Mouse (Mus musculus) hindbrain, embryonic 11.5 days (tissue): Measurements from ENCODE around the gene Cand1. TPM values are rescaled to one million over a fixed set of nuclear protein-coding genes. Genes with fewer than 3 reads are reported as not detected.

ENCODE experiments used
- ATAC-seq: fragments of 200-750 bp; cut with Nextera tagmentation; 2 replicates; pipeline ENCODE4 v1.8.0; 2017; ENCODE audit warnings: mild to moderate bottlenecking, moderate TSS enrichment, moderate library complexity; ENCODE audit not compliant: low FRiP score
- DNase-seq: peaks from one replicate; pipeline ENCODE4 v3.0.0-alpha.2; 2015; ENCODE audit warnings: low spot score
- H3K27ac ChIP-seq: fragments of 300-500 bp; sonication (generic); 2 replicates; pipeline ENCODE4 v1.5.1; 2014; ENCODE audit warnings: mild to moderate bottlenecking, low read depth, low read length
- H3K27me3 ChIP-seq: fragments of 300-500 bp; sonication (generic); 2 replicates; pipeline ENCODE4 v1.6.1; 2014; ENCODE audit warnings: mild to moderate bottlenecking, low read length, moderate library complexity, mixed read lengths; ENCODE audit not compliant: control insufficient read depth, insufficient read depth
- H3K36me3 ChIP-seq: fragments of 300-500 bp; sonication (generic); 2 replicates; pipeline ENCODE4 v1.6.1; 2014; ENCODE audit warnings: mild to moderate bottlenecking, low read length, moderate library complexity, mixed read lengths; ENCODE audit not compliant: control insufficient read depth, insufficient read depth
- H3K4me1 ChIP-seq: fragments of 300-500 bp; sonication (generic); replicated peaks from 2 replicates; pipeline ENCODE4 v1.6.1; 2014; ENCODE audit warnings: low read length, mixed read lengths; ENCODE audit not compliant: control insufficient read depth, insufficient read depth
- H3K4me2 ChIP-seq: fragments of 300-500 bp; sonication (generic); replicated peaks from 2 replicates; pipeline ENCODE4 v1.6.1; 2014; ENCODE audit warnings: mild to moderate bottlenecking, low read depth, low read length
- H3K4me3 ChIP-seq: fragments of 300-500 bp; sonication (generic); 2 replicates; pipeline ENCODE4 v1.5.1; 2014; ENCODE audit warnings: low read depth, low read length
- H3K9ac ChIP-seq: fragments of 300-500 bp; sonication (generic); 2 replicates; pipeline ENCODE4 v1.6.1; 2014; ENCODE audit warnings: low read depth, low read length
- H3K9me3 ChIP-seq: fragments of 300-500 bp; sonication (generic); 2 replicates; pipeline ENCODE4 v1.6.1; 2016; ENCODE audit warnings: low read length; ENCODE audit not compliant: control insufficient read depth
- WGBS: fragments of 180-500 bp; shearing (Covaris S2); extraction: QIAGEN DNeasy Blood & Tissue Kit; methylation state at CpG from one replicate; pipeline ENCODE4 v1.1.7; 2014; 5-methylcytosine and 5-hydroxymethylcytosine counted together
- polyA plus RNA-seq: library from polyadenylated mRNA; unstranded; fragments of >200 nt; fragmentation: Nextera tagmentation; extraction: Ambion mirVana; gene quantifications from 2 replicates; pipeline ENCODE4 v1.2.1, GENCODE M21; 2014

Cand1 gene
- polyA plus RNA-seq, 1 experiment from 2014 or later = 95.0 TPM

GRCm38 (mm10) chr10:119199864-119200263 is 40.0 kb downstream of the Cand1 start:
- Histone ChIP-seq H3K36me3 (0 out of 2 replicates have a peak, but pooled peaks cover 7% of the 10 kb centered on the region), H3K4me2 (no peak overlapping the region), H3K4me3 (no peak overlapping the region), H3K9me3 (no peaks in the 10 kb centered on the region), H3K9ac (no peak overlapping the region), H3K4me1 (no peaks in the 10 kb centered on the region), H3K27ac (no peak overlapping the region), H3K27me3 (no peaks in the 10 kb centered on the region)
- WGBS = 95% methylated on average over 5 of the region's 5 CpGs
- DNase-seq (no peak), ATAC-seq (no peak)

GRCm38 (mm10) chr10:119198186-119198880 is 41.5 kb downstream of the Cand1 start:
- Histone ChIP-seq H3K27ac (no peak overlapping the region), H3K36me3 (0 out of 2 replicates have a peak, but pooled peaks cover 7% of the 10 kb centered on the region), H3K27me3 (no peaks in the 10 kb centered on the region), H3K9me3 (no peaks in the 10 kb centered on the region), H3K9ac (no peak overlapping the region), H3K4me1 (no peaks in the 10 kb centered on the region), H3K4me2 (no peak overlapping the region), H3K4me3 (no peak overlapping the region)
- no peak for ATAC-seq
- DNase-seq = no peak
- WGBS = 95% methylated on average over 9 of the region's 9 CpGs

- Histone ChIP-seq H3K4me1 (no peaks in the 10 kb centered on the region), H3K4me2 (no peak overlapping the region), H3K27ac (no peak overlapping the region), H3K9ac (no peak overlapping the region), H3K4me3 (no peak overlapping the region), H3K27me3 (no peaks in the 10 kb centered on the region), H3K9me3 (no peaks in the 10 kb centered on the region), H3K36me3 (0 out of 2 replicates have a peak, but pooled peaks cover 7% of the 10 kb centered on the region)
- DNase-seq = no peak
- 92% methylated on average over 13 of the region's 13 CpGs for WGBS
- ATAC-seq = no peak
Measured at GRCm38 (mm10) chr10:119197621-119198150, 42.2 kb downstream of the Cand1 start.

GRCm38 (mm10) chr10:119192598-119193372 is 47.1 kb downstream of the Cand1 start:
- Histone ChIP-seq H3K4me3 (no peak overlapping the region), H3K27ac (no peak overlapping the region), H3K4me2 (no peak overlapping the region), H3K4me1 (no peaks in the 10 kb centered on the region), H3K9me3 (no peaks in the 10 kb centered on the region), H3K27me3 (no peaks in the 10 kb centered on the region), H3K36me3 (no peaks in the 10 kb centered on the region), H3K9ac (no peak overlapping the region)
- ATAC-seq = no peak
- WGBS = 76% methylated on average over 8 of the region's 8 CpGs
- no peak for DNase-seq

GRCm38 (mm10) chr10:119187720-119188119 is 52.1 kb downstream of the Cand1 start:
- Histone ChIP-seq H3K4me2 (no peak overlapping the region), H3K4me3 (no peak overlapping the region), H3K27ac (no peak overlapping the region), H3K4me1 (no peaks in the 10 kb centered on the region), H3K9me3 (no peaks in the 10 kb centered on the region), H3K27me3 (no peaks in the 10 kb centered on the region), H3K36me3 (no peaks in the 10 kb centered on the region), H3K9ac (no peak overlapping the region)
- WGBS = 86% methylated on average over 4 of the region's 4 CpGs
- ATAC-seq (no peak), DNase-seq (no peak)

- 90% methylated on average over 3 of the region's 3 CpGs for WGBS
Measured at GRCm38 (mm10) chr10:119169656-119170055, 70.2 kb downstream of the Cand1 start.

GRCm38 (mm10) chr10:119169237-119169636 is 70.6 kb downstream of the Cand1 start:
- Histone ChIP-seq H3K9me3 (no peaks in the 10 kb centered on the region), H3K4me3 (no peak overlapping the region), H3K9ac (no peak overlapping the region), H3K4me2 (no peak overlapping the region), H3K4me1 (no peaks in the 10 kb centered on the region), H3K27me3 (no peaks in the 10 kb centered on the region), H3K27ac (no peak overlapping the region), H3K36me3 (no peaks in the 10 kb centered on the region)
- DNase-seq (no peak), ATAC-seq (no peak)
- 85% methylated on average over 13 of the region's 13 CpGs for WGBS

More at GRCm38 (mm10) chr10:119169656-119170055, 70.2 kb downstream of the Cand1 start:
- no peak overlapping the region for H3K9ac ChIP-seq
- no peak overlapping the region for H3K4me3 ChIP-seq
- H3K36me3 ChIP-seq = no peaks in the 10 kb centered on the region
- no peaks in the 10 kb centered on the region for H3K9me3 ChIP-seq
- no peaks in the 10 kb centered on the region for H3K27me3 ChIP-seq
- H3K27ac ChIP-seq = no peak overlapping the region
- H3K4me2 ChIP-seq = no peak overlapping the region
- ATAC-seq = no peak
- DNase-seq = no peak
- no peaks in the 10 kb centered on the region for H3K4me1 ChIP-seq

- H3K9ac ChIP-seq = no peak overlapping the region
- peak; percentile 40 for DNase-seq
- 36% methylated on average over 14 of the region's 14 CpGs for WGBS
- no peaks in the 10 kb centered on the region for H3K36me3 ChIP-seq
- no peak overlapping the region for H3K27ac ChIP-seq
- H3K27me3 ChIP-seq = no peaks in the 10 kb centered on the region
- H3K9me3 ChIP-seq = no peaks in the 10 kb centered on the region
- no peak for ATAC-seq
- no peak overlapping the region for H3K4me3 ChIP-seq
- no peak overlapping the region for H3K4me2 ChIP-seq
- no peaks in the 10 kb centered on the region for H3K4me1 ChIP-seq
Measured at GRCm38 (mm10) chr10:119168791-119169190, 71.1 kb downstream of the Cand1 start.
